Mouse (Mus musculus): ENCODE data around the gene Me3.

DNA sequence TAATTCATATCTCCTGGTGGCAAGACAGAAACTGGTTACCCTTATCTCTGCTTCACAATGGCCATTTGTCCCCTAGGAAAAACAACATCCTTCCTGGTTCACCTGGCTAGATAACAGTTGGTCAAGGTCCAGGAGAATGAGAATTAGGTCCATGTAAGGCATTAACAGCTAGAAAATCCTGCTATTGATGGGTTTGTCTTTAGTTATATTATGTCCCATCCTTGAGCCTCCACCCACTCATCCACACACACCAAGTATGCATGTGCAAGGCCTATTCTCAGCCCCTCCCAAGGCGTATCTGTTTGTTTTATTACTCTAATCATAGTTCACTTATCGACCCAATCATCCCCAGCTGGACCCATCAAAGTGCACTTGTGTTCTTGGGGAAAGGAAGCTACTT lies 88.1 kb downstream of the Me3 start:
- no peak for TF ChIP-seq CTCF (IDR thresholded peaks at IDR 0.05; ENCODE audit: borderline replicate concordance, control insufficient read depth, extremely low read depth, insufficient read depth, low read length, poor library complexity)
- TF ChIP-seq POLR2A (IDR thresholded peaks at IDR 0.05; ENCODE audit: control insufficient read depth, extremely low read depth, insufficient read depth, low read length, poor library complexity), result no peak

All from thymus, adult 2 months (tissue).